Mouse (Mus musculus) embryo, embryonic 11 days (tissue): ENCODE results near the gene Fras1.
A peak's percentile ranks its signal among the peaks of the same experiment; 100 is the strongest.

Experiments used
- DNase-seq: peaks from one replicate; pipeline ENCODE4 v3.0.0-alpha.2; 2015

Gene Fras1

DNA sequence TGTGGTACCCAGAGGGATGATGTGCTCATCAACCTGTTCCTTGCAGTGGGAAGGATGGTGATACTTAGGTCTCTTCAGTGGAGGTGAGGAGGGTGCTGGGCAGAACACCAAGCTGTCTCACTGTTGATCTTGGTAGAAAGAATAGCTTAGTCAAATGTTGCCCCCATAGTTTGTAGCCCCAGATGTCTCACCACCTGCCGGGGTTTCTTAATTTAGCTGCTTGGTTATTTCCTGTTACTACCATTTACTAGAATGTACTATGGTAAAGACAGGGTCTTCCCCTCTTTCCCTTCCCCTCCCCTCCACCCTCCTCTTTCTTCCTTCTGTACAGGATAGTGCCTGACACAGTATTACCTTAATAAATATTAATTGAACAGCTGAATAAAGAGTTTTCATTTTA lies 118.7 kb downstream of the Fras1 start:
- no peak for DNase-seq

DNA sequence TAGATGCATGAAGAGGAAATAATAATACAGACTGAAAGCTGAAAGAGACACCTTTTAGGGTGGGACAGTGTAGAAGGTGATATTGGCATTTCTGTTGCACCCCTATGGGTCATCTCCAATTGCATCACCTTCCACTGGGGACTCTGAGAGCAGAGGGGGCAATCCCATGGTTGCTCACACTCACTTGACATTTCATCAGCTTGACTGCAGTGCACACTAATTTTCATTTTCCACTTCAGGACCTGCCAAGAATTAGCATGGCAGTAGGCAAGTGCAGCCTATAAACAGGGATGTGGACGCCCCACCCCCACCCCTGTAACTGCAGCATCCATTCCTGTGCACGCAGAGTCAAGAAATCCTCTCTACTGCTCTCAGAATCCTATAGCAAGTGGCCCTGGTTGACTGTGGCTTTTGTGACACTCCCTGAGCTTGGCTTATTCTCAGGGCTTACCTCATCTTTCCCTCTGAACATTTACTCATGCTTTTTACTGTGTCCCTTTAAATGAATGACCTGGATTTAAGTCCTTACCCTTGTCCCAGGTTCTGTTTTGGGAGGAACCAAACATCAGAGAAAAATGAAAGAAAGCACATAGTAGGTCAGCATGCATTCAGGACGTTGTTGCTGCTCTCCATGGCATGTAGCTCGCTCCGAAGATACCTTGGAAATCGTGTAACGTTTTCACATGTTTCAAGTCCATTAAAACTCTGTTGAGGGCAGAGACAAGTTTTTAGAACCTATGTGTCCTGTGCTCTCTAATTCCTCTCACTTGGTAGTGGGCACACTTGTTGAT lies 120.9 kb downstream of the Fras1 start:
- no peak for DNase-seq

DNA sequence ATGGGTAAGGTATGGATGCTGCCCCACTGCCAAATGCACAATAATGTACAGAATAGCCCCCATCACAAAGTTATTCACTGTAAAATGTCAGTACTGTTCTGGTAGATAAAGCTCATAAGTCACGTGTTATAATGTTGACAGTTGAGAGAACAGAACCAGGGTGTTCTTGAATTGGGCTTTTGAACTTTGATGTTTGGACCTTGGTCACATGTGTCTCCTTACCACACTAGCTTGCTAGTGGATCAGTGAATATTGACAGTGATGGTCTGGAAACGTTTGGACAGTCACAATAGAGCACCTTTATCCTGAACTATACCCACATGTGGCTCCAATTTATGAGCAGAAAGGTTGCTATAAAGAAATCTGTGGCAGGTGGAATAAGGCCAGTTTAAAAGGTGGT lies 124.3 kb downstream of the Fras1 start:
- DNase-seq = no peak

DNA sequence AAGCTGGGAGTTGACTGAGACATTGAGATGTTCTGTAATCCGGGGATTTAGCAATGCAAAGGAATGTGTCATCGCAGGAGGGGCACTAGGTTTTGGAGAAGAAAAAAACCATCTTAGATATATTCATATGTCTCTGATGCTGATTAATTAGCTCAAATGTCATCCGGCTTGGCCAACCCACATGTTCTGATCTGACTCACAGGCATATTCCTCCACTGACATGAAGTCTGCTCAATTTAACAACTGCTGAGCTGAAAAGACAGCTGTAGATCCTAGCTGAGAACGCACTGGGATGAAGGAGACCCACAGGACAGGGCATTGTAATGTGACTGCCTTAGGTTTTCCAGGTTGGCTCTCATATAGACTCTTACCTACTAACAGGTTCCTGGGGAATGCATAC lies 128.0 kb downstream of the Fras1 start:
- no peak for DNase-seq

GRCm38 (mm10) chr5:96502400-96502799 lies 128.6 kb downstream of the Fras1 start:
- no peak for DNase-seq

GRCm38 (mm10) chr5:96511005-96511404 lies 137.2 kb downstream of the Fras1 start:
- DNase-seq = no peak

GRCm38 (mm10) chr5:96513327-96513726 lies 139.6 kb downstream of the Fras1 start:
- no peak for DNase-seq

- peak; percentile 7 for DNase-seq
Observed at GRCm38 (mm10) chr5:96515860-96516311, 142.1 kb downstream of the Fras1 start.

GRCm38 (mm10) chr5:96516329-96516728 lies 142.6 kb downstream of the Fras1 start:
- no peak for DNase-seq

GRCm38 (mm10) chr5:96521541-96521940 lies 147.8 kb downstream of the Fras1 start:
- DNase-seq = no peak

DNA sequence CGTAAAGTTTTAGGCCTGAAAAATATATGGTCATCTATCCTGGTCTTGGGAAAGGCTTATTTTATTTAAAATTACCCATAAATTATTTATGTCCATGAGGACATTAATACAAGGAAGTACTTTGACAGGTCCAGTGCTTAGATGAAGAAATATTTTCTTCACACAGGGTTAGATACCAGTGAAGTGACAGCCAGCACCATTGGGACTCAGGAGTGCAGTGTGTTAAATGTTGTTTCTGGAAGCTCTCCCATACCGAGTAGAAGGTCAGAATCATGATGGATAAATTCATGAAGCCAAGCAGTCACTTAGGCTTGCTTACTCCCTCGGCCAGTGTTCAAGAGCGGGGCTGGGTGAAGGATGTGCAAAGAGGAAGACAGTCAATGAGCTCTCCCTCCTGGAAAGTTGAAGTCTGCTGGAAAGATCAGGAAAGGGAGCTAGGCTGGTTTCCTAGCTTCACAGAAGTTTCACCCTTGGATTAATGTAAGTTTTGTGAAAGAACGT lies 149.2 kb downstream of the Fras1 start:
- DNase-seq = no peak

DNA sequence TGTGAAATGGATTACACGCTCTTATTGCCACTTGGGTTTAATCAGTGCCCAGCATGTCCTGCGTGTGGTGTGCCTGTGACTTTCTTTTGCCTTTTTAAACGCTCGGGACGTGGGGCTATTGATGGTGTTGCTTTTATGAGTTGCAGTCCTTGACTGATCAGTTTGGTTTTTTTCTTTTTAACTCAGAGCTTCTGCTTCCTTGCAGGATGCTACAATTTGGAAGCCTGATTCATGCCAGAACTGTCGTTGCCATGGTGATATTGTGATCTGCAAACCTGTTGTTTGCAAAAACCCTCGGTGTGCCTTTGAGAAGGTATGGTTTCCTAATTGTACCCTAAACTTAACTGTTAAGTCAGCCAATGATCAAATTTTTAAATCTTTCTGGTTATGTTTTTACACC lies 154.5 kb downstream of the Fras1 start:
- no peak for DNase-seq

GRCm38 (mm10) chr5:96530516-96530915 lies 156.8 kb downstream of the Fras1 start:
- no peak for DNase-seq

DNA sequence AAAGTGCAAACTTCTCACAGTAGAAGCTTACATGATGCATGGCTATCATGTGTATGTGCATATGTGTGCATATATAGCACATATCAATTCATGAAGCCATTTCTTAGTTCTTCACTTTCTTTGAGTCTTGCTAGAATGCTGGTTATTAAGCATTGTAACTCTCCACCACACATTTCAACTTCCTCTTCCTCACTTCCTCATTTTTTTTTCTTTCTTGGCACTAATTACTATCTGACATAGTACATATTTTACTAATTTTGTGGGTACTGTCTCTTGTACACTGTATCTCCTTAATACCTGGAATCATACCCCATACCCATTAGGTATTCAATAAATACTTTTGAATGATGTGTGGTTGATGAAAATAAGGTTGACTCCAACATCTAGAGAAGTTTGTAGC lies 158.2 kb downstream of the Fras1 start:
- DNase-seq = no peak

DNA sequence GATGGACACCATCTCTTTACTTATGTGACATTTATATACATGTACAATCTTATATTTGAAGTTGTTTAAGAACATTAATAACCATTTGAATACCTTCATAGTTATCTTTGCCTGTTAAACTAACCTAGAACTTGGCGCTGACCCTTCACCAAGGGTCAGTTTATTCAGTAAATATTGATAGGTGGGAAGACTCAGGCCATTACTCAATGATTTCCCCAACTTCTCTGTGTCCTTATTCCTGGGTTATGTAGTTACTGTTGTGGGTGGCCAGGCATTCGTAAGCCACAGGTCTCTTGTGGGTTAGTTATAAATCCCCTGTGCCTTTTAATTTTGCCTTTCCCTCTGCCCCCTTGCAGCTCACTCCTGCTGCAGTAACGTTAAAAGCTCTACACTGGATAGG lies 162.8 kb downstream of the Fras1 start:
- DNase-seq = no peak

- no peak for DNase-seq
Observed at GRCm38 (mm10) chr5:96536937-96537336, 163.2 kb downstream of the Fras1 start.

DNA sequence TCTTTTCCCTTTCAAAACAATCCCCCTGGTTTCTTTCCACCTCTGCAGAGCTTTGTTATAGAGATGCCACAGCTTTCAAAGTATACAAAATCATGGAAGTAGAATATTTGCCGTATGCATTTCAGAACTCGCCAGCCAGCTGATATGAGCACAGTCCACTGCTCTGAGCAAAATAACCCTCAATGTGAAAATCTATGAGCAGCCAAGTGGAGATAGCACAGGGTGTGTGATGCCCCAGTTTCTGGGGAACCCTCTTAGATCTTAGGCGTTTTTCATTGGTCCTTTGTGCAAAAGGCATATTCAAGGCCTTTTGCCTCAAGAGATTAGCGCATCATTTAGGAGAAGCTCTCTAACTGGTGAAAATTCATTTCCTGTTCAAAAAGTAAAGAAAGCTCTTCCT lies 170.4 kb downstream of the Fras1 start:
- no peak for DNase-seq

DNA sequence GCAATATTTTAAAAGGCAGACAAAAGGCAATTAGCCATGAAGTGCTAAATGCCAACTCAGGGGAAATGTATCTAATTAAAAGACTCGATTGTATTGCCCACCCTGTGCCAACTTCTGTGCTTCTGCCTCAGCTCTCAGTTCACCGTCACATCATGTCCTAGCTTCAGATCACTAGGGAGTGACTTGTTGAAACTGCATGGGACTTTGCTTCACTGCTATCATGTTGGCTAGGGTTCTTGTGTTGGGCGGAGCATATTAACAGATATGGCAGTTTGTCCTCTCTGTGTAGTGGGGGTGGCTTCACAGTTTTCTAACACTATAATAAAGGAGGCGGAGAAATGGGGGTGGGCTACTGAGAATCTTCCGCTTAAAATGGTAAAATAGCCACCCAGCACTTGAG lies 172.2 kb downstream of the Fras1 start:
- no peak for DNase-seq

GRCm38 (mm10) chr5:96554940-96555679 lies 181.4 kb downstream of the Fras1 start:
- DNase-seq = no peak

DNA sequence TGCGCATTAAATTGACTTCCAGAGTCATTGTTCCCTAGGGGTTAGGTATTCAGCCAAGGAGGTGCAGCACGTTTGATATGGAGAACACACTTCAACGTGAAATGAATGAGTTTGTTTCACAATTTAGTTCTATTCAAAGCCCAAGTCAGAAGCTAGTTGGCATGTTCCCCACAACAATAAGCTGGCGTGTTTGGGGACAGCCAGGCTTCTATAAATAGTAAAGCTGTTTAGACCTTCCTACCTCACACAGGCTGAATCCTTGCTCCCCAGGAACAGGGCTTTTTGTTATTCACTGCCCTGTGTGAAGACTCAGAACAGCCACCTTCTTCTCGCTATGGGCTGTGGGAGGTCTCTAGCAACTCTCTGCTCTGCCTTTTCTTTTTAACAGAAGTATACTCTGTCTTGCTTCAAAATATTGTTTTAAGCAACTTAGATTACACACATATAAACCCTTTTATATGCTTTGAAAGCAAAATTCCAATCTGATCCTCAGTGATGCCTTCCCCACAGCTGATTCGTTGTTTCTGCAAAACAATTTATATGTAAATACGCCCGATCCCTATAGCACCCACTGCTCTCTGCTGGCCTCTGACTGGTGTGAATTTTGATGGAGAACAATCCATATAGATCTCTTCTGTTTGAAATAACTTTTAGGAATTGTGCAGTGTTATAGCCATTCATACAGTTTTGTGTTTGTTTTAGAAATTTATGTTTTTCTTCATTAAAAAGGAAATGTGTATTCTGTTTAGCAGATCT lies 184.5 kb downstream of the Fras1 start:
- no peak for DNase-seq

- no peak for DNase-seq
Observed at GRCm38 (mm10) chr5:96574586-96574985, 200.8 kb downstream of the Fras1 start.

- no peak for DNase-seq
Observed at GRCm38 (mm10) chr5:96578705-96579104, 204.9 kb downstream of the Fras1 start.

DNA sequence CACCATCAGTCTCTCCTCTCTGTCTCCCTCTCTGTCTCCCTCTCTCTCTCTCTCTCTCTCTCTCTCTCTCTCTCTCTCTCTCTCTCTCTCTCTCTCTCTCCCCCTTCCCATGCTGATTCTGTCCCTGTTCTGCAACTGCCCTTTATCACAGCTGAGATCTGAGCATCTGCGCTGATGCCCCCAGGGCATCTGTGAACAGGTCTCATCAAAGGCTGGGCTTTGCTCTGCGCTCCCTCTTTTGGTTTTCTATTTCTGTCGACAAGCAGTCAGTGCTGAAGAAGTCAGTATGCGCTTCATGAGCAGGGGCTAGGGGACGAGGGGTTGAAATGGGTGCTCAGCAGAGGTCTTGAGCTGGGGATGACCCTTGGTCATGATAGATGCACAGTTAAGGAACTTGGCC lies 206.2 kb downstream of the Fras1 start:
- peak; percentile 30 for DNase-seq
